Mouse (Mus musculus): Measurements from ENCODE around the gene Cyp4f39.
"Not testable (repeated sequence)": the region's sequence is repeated elsewhere in the genome, so short reads cannot be mapped to it uniquely, and the experiment has no call there.

The Cyp4f39 gene

DNA sequence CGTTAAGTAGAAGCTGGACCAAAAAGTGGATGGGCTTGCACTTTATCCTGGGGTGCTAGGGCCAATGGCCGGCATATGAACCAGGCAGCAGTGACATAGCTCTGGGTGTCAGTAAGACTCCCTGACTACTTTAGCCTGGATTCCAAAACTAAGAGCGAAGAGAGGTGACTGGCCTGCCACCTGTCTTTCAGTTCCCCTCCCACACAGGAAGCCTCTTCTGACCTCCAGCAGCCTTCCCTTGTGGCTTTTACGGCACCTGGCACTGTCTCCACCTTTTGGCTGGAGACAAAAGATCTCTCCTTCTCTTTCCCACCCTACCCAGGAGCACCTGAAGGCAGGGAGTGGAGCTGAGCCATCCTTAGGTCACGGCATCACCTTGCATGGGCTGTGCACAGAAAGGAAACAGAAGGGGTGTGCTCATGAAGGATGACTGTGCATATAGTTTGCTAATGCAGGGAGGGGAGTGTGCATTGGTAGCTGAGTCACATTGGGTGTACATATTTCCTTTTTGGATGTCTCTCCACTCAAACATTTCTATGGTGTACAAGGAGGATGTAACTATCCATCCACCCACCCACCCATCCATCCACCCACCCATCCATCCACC lies 22.5 kb downstream of the Cyp4f39 start:
- no peak for DNase-seq

DNA sequence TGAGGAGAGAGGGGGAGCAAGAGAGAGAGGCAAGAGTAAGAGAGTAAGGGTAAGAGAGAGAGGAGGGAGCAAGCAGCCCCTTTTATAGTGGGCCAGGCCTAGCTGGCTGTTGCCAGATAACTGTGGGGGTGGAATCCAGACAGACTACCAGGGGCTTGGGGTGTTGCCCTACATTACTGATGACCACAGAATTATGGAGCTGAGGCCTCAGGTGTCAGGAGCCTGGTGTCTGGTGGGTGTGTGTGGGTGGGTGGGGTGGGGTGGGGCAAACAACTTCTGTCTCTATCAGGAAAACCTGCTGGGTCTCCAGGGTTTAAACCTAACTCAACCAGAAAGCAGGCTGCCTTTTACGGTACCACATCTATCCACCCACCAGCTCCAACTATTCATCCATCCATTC lies 24.7 kb downstream of the Cyp4f39 start:
- DNase-seq = no peak

DNA sequence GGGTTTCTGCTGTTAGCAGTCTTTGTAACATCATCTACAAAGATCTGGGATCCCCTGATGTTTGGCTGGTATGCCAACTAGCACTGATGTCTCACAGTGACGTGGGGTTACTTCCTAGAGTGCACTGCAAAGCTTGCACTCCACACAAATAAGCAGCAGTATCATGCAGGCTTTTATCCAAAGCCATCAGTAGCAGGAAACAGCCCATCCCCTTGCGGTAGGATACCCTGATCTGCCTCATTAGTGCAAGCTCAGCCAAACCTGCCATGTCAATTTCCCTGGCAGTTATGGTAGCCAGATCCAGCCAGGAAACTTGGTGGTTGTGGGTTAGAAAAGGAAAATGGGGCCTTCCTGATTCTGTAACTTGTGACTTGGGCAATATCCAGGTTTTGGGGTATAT lies 26.2 kb downstream of the Cyp4f39 start:
- DNase-seq = no peak

DNA sequence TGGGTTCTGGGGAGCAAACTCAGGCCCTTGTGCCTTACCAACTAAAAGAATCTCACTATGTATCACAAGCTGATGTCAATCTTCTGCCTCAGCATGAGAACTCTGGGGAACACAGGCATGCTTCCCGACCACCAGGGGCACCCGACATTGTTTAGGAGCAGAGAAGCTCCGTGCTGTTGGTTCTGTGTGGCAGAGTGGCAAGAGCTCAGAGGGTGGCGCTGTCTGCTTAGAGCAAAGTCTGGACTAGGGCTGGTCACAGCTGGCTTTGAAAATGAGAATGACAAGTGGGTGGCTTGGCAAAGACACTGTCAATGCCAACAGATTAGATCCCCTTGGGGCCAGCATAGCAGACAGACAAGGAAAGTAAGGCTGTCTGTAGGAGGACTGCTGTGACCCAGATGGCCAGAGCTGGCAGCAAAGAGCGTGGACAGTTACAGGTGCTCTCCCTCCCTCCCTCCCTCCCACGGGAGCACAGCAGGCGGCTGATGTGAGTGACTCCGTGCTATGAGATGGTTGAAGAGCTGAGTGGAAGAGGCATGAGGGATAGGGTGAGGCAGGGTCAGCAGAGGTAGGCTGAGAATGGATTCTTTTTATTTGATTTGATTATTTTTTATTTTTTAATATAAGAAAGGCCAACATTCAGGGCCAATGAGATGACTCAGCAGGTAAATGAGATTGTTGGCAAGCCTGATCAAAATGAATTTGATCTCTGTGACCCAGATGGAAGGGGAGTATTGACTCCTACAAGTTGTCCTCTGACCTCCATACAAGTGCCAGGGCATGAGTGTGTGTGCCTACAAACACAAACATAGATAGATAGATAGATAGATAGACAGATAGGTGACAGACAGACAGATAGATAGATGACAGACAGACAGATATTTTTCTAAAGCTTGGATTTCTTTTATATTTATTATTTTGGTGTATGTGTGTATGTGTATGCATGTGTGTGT lies 27.3 kb downstream of the Cyp4f39 start:
- no peak for DNase-seq

DNA sequence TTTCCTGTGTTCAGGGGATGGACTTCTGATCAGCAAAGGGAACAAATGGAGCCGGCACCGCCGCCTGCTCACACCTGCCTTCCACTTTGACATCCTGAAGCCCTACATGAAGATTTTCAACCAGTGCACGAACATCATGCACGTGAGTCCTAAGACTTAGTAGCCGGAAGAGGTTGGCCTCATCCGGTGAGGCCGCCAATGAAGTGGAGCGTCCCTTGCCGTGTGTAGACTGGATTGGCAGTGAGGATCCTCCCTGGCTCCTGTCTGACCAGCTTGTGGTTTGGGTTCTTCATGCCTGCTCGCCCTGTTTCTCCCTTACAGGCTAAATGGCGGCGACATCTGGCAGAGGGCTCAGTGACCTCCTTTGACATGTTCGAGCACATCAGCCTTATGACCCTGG lies 29.2 kb downstream of the Cyp4f39 start:
- no peak for DNase-seq

DNA sequence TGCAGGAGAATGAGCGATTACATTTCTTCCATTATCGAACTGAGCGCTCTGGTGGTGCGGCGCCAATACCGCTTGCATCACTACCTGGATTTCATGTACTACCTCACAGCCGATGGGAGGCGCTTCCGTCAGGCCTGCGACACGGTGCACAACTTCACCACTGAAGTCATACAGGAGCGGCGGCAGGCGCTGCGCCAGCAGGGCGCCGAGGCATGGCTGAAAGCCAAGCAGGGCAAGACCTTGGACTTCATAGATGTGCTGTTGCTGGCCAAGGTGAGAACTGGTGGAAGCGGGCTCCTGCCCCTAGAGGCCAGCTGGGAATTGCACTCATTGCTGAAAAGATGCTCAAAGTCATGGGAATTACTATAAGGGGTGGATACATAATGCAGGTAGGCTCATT lies 30.7 kb downstream of the Cyp4f39 start:
- DNase-seq = peak; percentile 53

DNA sequence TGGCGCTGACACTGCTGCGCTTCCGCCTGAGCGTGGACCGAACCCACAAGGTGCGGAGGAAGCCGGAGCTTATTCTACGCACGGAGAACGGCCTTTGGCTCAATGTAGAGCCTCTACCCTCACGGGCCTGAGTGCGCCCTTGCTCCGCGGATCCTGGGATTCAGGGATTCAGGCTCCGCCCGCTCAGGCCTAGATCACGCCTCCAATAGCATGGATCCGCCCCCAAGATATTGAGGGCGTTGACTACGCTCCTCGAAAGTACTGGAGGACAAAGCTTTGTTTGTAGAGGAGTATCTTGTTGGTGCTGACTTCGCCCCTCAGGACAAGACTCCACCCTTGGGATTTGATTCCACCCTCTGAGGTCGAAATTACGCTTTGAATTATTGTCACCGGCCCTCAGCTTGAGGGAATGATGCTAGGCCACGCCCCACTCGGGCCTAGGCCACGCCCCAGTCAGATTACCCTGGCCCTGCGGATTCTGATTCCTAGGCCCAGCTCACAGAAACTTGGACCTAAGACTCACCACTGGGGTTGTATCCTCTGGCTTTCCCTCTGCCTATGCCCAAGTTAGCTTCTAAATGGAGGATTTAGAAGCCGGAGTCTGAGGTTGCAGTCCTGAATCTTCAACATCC lies 39.9 kb downstream of the Cyp4f39 start:
- DNase-seq = no peak

DNA sequence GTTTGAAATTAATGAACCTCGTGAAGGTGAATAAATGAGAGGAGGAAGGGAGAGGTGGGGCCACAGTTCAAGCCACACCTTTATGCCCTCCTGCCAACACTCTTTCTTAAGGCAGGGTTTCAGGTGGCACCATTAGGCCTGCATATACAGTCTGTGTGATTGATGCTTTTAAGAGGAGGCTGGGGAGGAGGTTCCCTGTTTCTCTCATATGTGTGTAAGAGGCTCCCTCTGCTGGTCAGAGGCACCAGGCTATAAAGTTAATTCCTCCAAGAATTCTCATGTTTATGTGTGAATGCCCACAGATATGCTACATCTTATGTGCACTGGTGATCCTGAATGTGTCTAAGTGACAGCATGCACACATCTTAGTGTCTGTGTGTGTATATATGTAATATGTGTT lies 42.1 kb downstream of the Cyp4f39 start:
- DNase-seq = peak; percentile 64

DNA sequence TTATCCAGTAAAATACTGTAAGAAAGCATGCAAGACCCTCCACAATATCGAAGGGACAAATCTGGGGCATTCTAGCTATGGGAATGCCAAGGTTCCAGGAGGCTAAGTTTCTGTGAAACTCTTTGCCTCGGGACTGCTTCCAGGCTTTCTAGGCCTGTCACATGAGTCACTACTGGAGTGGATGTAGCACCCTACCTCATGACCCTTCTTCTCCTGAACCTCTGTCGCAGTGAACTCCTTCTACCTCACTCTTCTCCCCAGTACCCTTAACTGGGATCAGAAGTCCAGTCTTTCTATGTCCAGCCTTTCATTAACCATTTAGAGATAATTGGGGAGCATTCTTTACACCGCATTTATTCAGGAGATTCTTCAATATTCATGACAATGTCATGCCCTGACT lies 48.0 kb downstream of the Cyp4f39 start:
- not testable (repeated sequence) for DNase-seq

DNA sequence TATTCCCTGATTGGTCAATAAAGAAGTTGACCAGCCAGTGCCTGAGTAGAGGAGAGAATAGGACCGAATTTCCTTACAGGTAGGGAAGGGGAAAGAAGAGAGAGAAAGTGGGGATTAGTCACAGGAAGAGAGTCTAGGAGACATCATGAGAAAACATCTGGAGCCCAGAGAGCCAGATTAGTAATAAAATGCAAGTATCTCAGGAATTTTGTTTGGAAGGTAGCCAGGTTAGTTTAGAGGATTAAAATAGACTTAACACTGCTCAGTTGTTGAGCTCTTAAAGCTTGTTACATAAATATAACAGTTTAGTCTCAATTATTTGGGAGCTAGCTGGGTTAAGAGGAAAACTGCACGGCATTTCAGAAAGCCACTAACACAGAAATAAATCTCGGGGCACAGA lies 48.5 kb downstream of the Cyp4f39 start:
- DNase-seq = no peak

DNA sequence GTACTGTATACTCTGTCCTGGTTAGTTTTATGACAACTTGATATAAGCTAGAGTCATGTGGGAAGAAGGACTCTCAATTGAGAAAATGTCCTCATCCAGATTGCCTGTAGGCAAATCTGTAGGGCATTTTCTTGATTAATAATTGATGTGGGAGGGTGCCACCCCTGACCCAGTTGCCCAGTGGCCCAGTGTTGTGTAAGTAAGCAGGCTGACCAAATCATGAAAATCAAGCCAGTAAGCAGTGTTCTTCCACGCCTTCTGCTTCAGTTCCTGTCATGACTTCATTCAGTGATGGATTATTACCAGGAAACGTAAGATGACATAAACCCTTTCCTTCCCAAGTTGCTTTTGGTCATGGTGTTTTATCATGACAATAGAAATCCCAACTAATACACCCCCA lies 50.6 kb downstream of the Cyp4f39 start:
- DNase-seq = no peak

DNA sequence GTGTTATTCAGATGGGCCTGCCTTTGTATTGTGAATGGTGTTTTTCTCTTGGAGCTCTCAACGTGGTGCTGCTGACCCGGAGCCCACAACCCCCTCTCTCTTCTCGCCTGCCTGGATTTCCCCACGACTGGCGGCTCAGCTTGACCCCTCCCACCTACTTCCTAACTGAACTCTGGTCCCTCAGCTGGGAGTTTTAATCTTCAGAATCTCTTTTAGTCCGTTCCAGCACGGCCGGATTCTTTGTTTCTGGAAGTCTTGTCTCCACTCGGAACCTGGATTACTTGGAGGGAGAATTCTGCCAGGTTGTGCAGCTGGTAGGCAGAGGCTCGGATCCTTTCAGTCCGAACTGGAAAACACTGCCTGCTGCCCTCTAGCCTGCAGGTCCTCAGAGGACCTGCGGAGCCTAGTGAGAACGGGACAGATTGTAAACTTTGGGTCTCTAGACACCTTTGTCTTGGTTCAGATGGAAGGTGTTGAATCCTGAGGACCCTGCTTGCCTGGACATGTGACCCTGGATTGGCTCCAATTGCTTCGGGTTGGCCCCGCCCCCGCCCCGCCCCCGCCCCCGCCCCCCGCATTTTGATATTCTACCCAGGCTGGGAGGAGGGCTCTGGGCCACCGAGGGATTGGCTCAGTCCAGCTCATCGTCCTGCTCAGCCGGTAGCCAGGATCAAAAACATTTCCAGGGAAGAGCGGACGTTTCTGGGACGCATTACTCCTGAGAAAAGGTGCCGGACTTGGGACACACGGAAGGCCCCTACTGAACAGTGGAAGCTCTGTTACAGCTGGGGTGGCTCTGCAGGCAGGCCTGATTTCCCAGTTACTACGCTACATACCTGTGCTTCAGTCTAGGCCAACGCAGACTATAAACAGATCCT lies 53.6 kb downstream of the Cyp4f39 start, which contains the start of gene Cyp4f17:
Cyp4f17 (plus strand) TSS at position 200 of the 878 bp plus-strand sequence.
- peak; percentile 10 for DNase-seq

DNA sequence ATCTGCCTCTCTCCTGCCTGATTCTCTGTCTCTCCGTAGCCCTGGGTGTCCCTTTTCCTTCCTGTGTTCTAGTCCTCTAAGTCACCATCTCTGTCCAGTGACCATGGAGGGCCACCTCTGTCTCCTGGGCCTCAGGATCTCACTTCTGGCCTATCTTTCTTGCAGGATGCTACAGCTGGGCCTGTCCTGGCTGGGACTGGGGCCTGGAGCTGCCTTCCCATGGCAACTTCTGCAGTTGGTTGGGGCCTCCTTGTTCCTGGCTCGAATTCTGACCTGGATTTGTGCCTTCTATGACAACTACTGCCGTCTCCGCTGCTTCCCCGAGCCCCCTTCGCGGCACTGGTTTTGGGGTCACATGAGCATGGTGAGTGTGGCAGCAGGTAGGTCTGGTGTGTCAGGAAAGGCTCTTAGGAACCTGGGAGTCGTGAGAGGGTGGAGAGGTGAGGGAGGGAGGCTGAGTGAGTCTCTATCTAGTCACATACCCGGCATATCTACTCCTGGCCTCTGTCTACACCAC lies 54.3 kb downstream of the Cyp4f39 start:
- no peak for DNase-seq

DNA sequence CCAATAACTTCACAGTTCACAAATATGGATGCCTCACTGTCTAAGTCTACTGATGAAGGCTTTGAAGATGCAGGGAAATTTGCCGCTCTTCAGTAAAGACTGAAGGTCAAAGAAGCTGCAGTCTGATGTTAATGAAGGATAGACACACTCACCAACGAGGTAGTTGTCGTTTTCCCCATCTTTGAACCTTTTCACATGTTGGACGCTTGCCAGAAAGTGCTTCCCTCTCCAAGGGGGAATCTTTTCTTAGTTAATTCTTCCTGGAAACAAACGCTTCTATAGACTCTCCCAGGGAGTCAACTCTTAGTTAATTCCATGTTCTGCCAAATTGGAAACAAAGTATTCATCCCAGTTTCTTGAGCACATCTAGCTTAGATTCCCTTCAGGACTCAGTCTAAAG lies 63.6 kb downstream of the Cyp4f39 start:
- DNase-seq = no peak

DNA sequence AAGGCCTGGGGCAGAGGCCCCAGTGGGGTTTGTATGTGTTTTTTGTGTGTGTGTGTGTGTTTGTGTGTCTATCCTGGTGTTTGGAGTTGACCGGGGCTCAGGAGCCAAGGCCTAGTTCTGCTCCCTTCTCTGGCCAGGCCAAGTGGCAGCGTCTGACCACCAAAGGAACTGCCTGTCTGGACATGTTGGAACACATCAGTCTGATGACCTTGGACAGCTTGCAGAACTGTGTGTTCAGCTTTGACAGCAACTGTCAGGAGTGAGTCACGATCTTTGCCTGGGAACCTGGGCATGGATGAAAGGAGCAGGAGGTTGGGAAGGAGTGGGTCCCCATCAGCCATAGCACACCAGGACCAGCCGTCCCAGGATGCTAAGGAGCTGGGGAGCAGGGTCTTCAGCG lies 69.5 kb downstream of the Cyp4f39 start:
- DNase-seq = no peak

DNA sequence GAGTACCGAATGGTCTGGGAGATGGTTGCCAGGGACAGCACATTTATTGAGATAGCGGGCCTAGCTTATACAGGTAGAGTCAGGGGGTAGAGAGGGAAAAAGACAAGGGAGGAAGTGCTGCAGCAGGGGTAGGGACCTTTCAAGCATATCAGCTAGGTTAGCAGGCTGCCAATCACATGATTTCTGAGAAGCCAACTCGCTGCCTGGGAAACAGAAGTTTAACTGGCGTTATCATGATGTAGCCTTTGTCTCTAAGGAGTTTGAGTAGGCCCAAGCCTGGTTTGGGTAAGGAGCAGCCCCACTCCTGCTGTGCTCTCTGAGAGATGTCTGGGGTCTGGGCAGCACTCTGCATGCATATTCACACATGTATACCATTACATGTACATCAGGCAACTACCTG lies 69.9 kb downstream of the Cyp4f39 start:
- no peak for DNase-seq

DNA sequence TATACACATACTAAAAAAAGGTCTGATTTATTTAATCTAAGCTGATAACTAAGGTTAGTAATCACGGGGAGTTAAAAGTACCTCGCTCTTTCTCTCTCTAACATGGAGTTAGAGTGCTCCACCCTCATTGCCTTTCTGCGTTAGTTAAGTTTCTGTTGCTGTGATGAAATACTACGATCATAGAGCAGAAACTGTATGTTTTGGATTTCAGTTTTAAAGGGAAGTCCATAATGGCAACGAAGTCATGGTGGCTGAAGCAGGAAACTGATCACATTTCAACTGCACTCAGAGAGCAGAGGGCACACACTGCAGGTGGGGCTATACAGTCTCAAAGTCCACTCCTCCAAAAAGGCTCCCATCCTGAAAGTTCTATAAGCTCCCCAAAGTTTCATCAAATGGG lies 70.3 kb downstream of the Cyp4f39 start:
- DNase-seq = no peak

DNA sequence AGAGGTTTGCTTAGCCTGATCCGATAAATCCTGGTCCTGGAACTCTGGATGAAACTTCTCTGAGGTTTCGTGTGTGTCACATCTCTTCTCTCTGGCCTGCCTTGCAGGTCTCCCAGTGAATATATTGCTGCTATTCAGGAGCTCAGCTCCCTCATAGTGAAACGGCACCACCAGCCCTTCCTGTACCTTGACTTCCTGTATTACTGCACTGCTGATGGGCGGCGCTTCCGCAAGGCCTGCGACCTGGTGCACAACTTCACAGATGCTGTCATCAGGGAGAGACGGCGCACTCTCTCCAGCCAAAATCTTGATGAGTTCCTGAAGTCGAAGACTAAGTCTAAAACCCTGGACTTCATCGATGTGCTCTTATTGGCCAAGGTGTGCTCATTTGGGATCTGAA lies 71.4 kb downstream of the Cyp4f39 start:
- no peak for DNase-seq

DNA sequence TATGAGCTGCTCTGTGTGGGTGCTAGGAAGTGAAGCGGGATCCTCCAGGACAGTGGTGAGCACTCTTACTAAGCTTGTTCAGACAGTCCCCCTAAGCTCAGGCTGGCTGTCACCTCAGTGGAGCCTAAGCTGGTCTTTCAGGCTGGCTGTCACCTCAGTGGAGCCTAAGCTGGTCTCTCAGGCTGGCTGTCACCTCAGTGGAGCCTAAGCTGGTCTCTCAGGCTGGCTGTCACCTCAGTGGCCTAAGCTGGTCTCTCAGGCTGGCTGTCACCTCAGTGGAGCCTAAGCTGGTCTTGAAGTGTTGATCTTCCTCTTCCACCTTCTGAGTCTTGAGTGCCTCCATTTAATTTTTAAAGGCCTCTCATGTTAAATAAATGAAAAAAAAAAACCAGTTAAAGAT lies 73.8 kb downstream of the Cyp4f39 start:
- DNase-seq = not testable (repeated sequence)

DNA sequence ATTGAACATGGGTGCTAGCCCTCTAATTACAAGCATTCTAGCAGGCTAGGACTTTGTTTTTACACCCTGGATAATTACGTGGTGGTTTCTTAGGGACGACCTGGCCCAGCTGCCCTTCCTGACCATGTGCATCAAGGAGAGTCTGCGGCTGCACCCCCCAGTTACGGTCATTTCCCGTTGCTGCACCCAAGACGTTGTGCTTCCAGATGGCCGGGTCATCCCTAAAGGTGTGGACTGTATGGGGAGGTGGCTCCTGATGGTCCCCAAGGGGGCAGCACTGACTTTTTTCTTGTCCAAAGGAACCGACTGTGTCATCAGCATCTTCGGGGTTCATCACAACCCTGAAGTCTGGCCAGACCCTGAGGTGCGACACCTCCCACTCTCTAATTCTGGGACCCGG lies 75.2 kb downstream of the Cyp4f39 start:
- no peak for DNase-seq

DNA sequence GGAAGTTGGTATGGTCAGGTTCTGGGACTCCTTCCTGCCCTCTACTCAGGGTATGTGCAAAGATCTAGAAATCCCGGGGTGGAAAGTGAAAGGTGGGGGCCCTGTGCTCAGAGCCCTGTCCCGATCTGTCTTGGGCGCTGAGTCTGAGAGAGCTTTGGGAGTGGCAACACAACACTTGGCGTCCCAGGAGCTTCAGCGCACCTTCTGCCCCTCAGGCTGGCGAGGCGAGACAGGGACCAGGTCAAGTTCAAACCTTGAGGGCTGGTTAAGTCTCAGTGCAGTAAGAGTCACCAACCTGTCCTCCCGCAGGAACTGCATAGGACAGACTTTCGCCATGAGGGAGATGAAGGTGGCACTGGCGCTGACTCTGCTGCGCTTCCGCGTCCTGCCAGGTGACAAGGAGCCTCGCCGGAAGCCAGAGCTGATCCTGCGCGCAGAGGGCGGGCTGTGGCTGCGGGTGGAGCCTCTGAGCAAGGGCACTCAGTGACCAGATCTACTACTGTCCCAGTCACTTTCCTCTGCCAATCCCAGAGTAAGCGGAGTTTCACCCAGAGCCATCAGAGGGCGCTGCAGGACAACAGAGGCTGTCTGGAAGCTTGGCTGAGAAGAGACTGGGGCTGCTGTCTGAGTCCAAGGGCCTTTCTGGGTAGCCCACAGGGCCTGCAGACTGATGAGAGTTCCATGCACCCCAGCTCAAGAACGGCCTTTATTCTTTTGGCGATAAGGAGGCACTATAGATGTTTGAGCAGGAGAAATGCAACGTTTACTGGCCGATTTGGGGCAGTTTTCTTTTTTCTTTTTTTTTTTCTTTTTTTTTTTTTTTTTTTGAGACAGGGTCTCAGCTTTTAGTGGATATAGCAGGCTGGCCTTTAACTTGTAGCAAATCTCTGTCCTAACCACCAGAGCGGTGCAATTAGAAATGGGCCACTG lies 76.2 kb downstream of the Cyp4f39 start:
- peak; percentile 87 for DNase-seq

Measured in right cerebral cortex, postnatal 14 days (tissue).